22 mouse cellular contexts compared by ENCODE assay signal in the genomic region with DNA sequence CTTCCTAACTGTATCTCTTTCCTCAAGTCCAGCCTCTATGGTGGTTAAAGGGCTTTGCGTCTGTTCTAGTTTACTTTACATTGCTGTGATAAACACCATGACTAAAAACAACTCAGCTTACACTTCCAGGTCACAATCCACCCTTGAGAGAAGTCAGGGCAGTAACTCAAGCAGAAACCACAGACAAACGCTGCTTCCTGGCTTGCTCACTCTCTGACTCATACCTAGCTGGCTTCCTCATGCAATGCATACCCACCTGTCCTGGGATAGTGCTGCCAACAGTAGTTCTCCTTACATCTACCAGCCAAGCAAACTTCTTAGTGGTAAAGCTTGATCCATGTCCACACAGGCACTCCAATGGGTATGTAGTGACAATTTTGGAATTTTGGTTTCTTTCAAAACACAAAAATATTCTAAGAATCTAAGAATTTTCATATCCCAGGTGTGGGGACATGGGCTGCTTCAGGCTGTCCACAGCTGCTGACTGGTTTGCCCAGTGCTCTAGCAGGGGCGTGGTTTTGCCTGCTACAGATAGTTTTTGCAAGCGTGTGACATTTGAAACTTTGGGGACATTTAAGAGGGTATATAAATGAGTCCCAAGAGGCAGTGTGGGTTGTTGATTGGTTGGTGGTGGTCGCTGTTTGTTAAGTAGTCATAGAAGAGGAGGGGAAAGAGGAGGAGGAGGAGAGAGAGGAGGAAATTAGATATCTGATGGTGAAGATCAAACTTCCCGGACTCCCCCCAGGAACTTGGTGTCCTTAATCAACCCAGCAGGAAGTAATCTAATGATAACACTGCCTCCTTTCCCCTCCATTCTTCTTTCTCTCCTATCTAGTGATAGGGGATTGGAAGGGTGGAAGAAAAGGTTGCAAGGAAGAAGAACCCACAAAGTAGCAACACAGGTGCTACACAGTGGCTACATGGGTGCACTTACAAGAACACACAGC. TPM values are rescaled to one million over a fixed set of nuclear protein-coding genes. Genes with fewer than 3 reads are reported as not detected.
A peak's percentile ranks its signal among the peaks of the same experiment; 100 is the strongest.
DNase-seq lines count a peak whose midpoint lies in the region; ATAC-seq lines count a peak whose summit lies in the region.
"Had no signal": no experiment of that assay in that cellular context is flagged by ENCODE, and none has a peak within 500 bp of the region (broad histone marks: within the 10 kb centered on the region; RNA-seq: fewer than 3 reads in every experiment).

No protein-coding gene starts in this region.

- peaks cover 11% of the 10 kb centered on the region for H3K4me1 ChIP-seq in hindbrain, embryonic 16.5 days (ENCODE audit: control insufficient read depth, insufficient read depth, low read depth, low read length)

- no peak overlapping the region for H3K4me3 ChIP-seq in hindbrain, embryonic 16.5 days (ENCODE audit: low read length)
- H3K4me3 ChIP-seq: embryonic facial prominence, embryonic 15.5 days; hindbrain, embryonic 15.5 days; midbrain, embryonic 12.5 days had no signal

- no peaks in the 10 kb centered on the region for H3K9me3 ChIP-seq in hindbrain, embryonic 16.5 days (ENCODE audit: control insufficient read depth, low read length)
- H3K9me3 ChIP-seq: embryonic facial prominence, embryonic 15.5 days; hindbrain, embryonic 15.5 days; midbrain, embryonic 12.5 days had no signal

- 0 out of 2 replicates have a peak, but pooled peaks have one; percentile 9 for ATAC-seq in megakaryocyte progenitor cell, adult 5-6 weeks (replicated peaks; ENCODE audit: poor library complexity)
- ATAC-seq in hindbrain, embryonic 16.5 days = no peak

- H3K36me3 ChIP-seq in hindbrain, embryonic 16.5 days (ENCODE audit: control insufficient read depth, insufficient read depth, low read length) = no peaks in the 10 kb centered on the region
- H3K36me3 ChIP-seq: embryonic facial prominence, embryonic 15.5 days; hindbrain, embryonic 15.5 days; midbrain, embryonic 12.5 days had no signal

- no peak overlapping the region for H3K9ac ChIP-seq in hindbrain, embryonic 16.5 days (ENCODE audit: low read depth, low read length)
- H3K9ac ChIP-seq: embryonic facial prominence, embryonic 15.5 days; hindbrain, embryonic 15.5 days; midbrain, embryonic 12.5 days had no signal

- 77% methylated on average over 6 of the region's 6 CpGs for WGBS in hindbrain, embryonic 16.5 days

- peak; percentile 56 to 68 for DNase-seq in cerebellum, postnatal 25 days
- DNase-seq in cerebellum, adult 8-10 months = no peak
- DNase-seq in A20 (ENCODE audit: low read depth, low spot score) = peak; percentile 91
- DNase-seq in Muller cell, postnatal 12 days (ENCODE audit: inconsistent ontology term) = peak; percentile 12
- no peak for DNase-seq in frontal cortex, postnatal 10 days (ENCODE audit: low spot score in 2 of 2)
- DNase-seq in left cerebral cortex, adult 18-20 months (ENCODE audit: low spot score in 2 of 2) = no peak
- DNase-seq: gastrocnemius, postnatal 25 days; heart, postnatal 14 days; kidney, adult 11 months; kidney, postnatal 10 days; liver; lung, adult 18-20 months; lung, postnatal 4 days; retina, postnatal 1 day; right cerebral cortex, postnatal 4 days; thymus, postnatal 4 days had no signal

- no peak overlapping the region for H3K4me2 ChIP-seq in hindbrain, embryonic 16.5 days (ENCODE audit: low read length)
- H3K4me2 ChIP-seq: embryonic facial prominence, embryonic 15.5 days; heart, embryonic 11.5 days; hindbrain, embryonic 15.5 days; midbrain, embryonic 12.5 days had no signal

- no peak overlapping the region for H3K27ac ChIP-seq in hindbrain, embryonic 16.5 days (ENCODE audit: low read depth, low read length)
- H3K27ac ChIP-seq: embryonic facial prominence, embryonic 15.5 days; hindbrain, embryonic 15.5 days; midbrain, embryonic 12.5 days had no signal

- H3K27me3 ChIP-seq in hindbrain, embryonic 16.5 days (replicated peaks; ENCODE audit: control insufficient read depth, insufficient read depth, low read length) = no peaks in the 10 kb centered on the region

RNA-seq across cellular contexts. Expression of a gene that starts 17.6 kb away (rescaled TPM):
- 0.59 and 2.1 TPM in 2 replicates for total RNA-seq in megakaryocyte progenitor cell, adult 5-6 weeks (2015)
- total RNA-seq in megakaryocyte progenitor cell, adult 5-6 weeks (2017) = 1.1 and 4.7 TPM in 2 replicates
- 100 to 1,000 TPM; 267 to 284 TPM for total RNA-seq in left cerebral cortex, adult 18-20 months (2021)
- 29.5 and 30.6 TPM in 2 replicates for polyA plus RNA-seq in hindbrain, embryonic 16.5 days (2015; fragmentation: Nextera tagmentation; extraction: Ambion mirVana)

RNA-seq across cellular contexts. Expression of a gene that starts 24.0 kb away (rescaled TPM):
- 1.8 and 2.1 TPM in 2 replicates for total RNA-seq in megakaryocyte progenitor cell, adult 5-6 weeks (2015)
- total RNA-seq in megakaryocyte progenitor cell, adult 5-6 weeks (2017) = 0.54 and 0.92 TPM in 2 replicates
- 1 to 10 TPM; 1.1 to 1.5 TPM for total RNA-seq in left cerebral cortex, adult 18-20 months (2021)
- 2.4 and 4.0 TPM in 2 replicates for polyA plus RNA-seq in hindbrain, embryonic 16.5 days (2015; fragmentation: Nextera tagmentation; extraction: Ambion mirVana)

RNA-seq across cellular contexts. Expression of a gene that starts 28.0 kb away (rescaled TPM):
- total RNA-seq in megakaryocyte progenitor cell, adult 5-6 weeks (2015) = 84.3 and 85.6 TPM in 2 replicates
- 74.8 and 96.1 TPM in 2 replicates for total RNA-seq in megakaryocyte progenitor cell, adult 5-6 weeks (2017)
- total RNA-seq in left cerebral cortex, adult 18-20 months (2021) = 100 to 1,000 TPM; 161 to 169 TPM
- polyA plus RNA-seq in hindbrain, embryonic 16.5 days (2015; fragmentation: Nextera tagmentation; extraction: Ambion mirVana) = 55.6 and 62.3 TPM in 2 replicates

RNA-seq across cellular contexts. Expression of a gene that starts 57.8 kb away (rescaled TPM):
- total RNA-seq in megakaryocyte progenitor cell, adult 5-6 weeks (2015) = 26.6 and 48.3 TPM in 2 replicates
- total RNA-seq in megakaryocyte progenitor cell, adult 5-6 weeks (2017) = 16.4 and 26.7 TPM in 2 replicates
- total RNA-seq in left cerebral cortex, adult 18-20 months (2021) = 1 to 10 TPM; 9.7 to 10.0 TPM
- polyA plus RNA-seq in hindbrain, embryonic 16.5 days (2015; fragmentation: Nextera tagmentation; extraction: Ambion mirVana) = 5.6 and 7.0 TPM in 2 replicates

RNA-seq across cellular contexts. Expression of a gene that starts 58.2 kb away (rescaled TPM):
- total RNA-seq in megakaryocyte progenitor cell, adult 5-6 weeks (2015) = 163 and 168 TPM in 2 replicates
- total RNA-seq in megakaryocyte progenitor cell, adult 5-6 weeks (2017) = 291 and 325 TPM in 2 replicates
- 10 to 100 TPM; 21.6 to 22.0 TPM for total RNA-seq in left cerebral cortex, adult 18-20 months (2021)
- 48.1 and 57.5 TPM in 2 replicates for polyA plus RNA-seq in hindbrain, embryonic 16.5 days (2015; fragmentation: Nextera tagmentation; extraction: Ambion mirVana)

Comparison
In these comparisons a context has a peak if more than half of its experiments do, and no peak if none do; other contexts are left out.
1. DNase-seq: peak in cerebellum, postnatal 25 days (2 of 2), A20 (single experiment) and Muller cell, postnatal 12 days (single experiment); none in cerebellum, adult 8-10 months (single experiment), frontal cortex, postnatal 10 days (0 of 2) and left cerebral cortex, adult 18-20 months (0 of 2).
2. RNA of a gene that starts 17.6 kb away (total RNA-seq): 267 to 284 TPM in left cerebral cortex, adult 18-20 months; 0.59 to 4.7 TPM in megakaryocyte progenitor cell, adult 5-6 weeks; every median in the first group is over 10 times any median in the second.